Mouse (Mus musculus): Measurements from ENCODE around the gene Neto2.

Gene Neto2

DNA sequence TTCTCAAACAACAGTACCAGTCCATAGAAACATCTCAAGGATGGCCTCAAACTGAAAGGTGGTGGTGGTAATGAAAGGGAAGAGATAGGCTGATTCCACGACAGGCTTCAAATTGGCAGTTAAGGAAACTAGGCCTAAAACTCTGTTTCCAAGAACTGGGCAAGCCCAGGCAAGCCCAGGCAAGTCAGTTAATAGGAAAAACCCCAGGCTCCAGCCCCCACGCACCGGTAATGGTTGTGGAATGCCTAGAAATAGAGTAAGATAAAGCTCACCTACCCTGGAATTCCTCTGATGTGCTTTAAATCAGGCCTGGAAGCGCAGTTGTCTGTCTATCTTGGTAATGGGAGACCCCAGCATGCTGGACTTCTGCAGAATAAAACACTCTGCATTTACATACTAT, 98.0 kb downstream of the Neto2 start:
- no peak for DNase-seq (ENCODE audit: low spot score in 2 of 2)

DNA sequence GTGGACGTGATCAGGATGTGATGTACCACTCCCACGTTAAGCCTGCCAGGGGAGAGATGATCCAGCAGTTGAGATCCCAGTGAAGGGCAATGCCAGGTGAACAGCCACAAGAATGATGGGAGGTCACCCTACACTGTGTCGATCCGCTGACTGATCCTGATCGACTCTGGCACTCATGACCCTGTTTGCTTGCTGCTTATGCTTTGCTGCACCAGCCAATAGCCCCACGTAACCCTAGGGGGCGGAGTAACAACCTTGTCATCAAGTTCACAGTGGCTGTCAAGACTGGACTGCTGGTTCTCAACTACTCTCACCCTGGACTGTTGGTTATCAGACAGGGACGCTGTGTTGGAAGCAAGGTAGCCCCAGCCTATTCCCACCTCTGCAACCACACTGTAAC, 99.0 kb downstream of the Neto2 start:
- no peak for DNase-seq (ENCODE audit: low spot score in 2 of 2)

DNA sequence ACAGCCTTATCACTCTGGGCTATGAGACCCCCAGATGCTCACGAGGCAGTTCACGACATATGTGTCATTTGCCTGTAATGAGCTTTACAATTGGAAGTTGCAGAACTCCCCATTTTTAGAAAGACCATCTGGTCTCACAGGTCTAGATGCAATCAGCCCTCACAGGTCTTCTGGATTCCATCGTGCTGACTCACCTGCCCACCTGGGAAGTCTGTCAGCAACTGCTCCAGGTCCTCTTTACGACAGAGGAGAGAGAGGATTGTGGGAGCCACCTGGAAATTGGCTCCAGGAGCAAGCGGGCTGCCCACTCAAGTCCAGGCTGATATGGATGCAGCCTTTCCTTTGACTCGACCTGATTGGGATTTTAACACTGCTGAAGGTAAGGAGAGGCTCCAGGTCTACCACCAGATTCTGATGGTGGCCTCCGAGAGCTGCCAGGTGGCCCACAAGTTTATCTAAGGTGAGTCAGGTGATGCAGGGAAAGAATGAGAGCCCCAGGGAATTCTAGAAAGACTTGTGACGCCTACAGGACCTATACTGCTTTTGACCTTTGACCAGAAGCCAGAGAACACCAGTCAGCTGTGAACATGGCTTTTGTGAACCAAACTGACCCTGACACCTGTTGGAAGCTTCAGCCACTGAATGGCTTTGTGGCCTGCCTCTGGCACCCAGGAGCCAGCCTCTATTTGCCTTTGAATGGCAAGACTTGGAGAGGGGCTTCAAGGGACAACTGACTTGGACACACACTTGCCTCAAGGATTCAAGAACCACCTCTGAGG, 103.1 kb downstream of the Neto2 start:
- no peak for DNase-seq (ENCODE audit: low spot score in 2 of 2)

DNA sequence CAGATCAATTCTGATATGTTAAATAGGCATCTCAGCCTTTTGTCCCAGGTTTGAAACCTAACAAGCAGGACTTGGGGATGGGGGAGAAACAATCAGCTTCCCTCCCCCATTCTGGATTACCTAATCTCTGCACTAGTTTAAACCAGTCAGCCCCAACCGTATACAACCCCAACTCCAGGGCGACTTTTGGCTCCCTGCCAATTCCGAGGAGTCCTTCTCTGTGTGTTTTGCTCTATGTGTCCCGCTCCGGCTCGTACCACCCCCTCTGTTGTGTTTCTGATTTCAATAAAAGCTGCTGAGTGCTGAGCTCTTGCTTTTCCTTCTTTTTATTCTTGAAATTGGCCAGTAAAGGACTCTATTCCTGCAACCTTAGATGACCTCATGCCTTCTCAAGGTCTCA, 105.3 kb downstream of the Neto2 start:
- DNase-seq (ENCODE audit: low spot score in 2 of 2): peak in 1 of 2 experiments; percentile 2

DNA sequence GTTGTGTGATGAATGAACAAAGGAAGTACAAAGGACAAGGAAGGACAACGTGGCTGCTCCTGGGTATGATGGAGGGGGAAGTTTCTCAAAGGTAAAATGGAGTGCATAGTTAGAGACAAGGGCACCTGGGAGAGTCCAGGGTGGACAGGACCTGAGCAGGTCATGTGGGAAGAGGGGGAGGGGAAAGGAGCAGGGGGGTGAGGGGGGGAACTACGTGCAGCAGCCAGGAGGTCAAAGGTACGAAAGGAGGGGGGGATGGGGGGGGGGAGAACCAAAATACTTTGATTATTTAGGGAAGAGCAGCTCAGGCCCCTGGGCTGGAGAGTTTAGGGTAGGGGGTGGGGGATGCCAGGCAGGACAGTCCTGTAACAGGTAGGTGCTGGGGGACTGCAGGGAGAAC, 105.7 kb downstream of the Neto2 start:
- DNase-seq (ENCODE audit: low spot score in 2 of 2): no peak

DNA sequence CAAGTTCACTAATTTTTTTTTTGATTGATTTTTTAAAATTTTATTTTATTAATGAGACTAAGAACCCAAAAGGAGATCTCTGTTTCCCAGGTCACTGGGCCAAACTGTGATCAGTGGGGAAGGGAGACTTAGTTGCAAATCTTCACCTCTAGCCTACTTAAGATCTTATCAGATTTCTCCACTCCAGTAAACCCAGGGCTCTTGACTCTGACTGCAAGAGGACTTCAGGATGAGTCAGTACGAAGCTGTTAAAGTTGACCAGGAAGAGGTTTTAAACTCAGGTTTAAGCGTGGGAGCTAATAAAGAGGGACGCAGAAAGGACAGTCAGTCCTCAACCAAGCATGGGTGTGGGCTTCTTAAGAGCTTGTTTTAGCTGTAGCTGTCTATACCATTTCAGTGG, 107.4 kb downstream of the Neto2 start:
- no peak for DNase-seq (ENCODE audit: low spot score in 2 of 2)

DNA sequence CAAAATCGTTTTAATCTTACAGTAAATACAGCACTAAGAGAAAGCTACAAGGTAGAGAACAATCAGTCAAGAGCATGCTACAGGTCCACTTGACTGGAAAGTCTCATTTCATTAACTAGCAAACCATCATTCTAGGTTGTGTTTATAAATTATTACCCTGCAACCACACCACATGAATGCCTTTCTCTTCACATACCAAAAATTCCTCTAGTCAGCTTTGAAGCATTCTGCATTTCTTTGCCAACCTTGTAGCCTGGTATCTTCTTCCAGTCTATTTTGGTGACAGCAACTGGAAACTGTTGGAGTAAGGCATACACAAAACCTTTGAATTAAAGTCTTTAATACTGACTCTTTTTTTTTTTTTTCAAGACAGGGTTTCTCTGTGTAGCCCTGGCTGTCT, 109.2 kb downstream of the Neto2 start:
- DNase-seq (ENCODE audit: low spot score in 2 of 2): peak in 1 of 2 experiments; percentile 8

DNA sequence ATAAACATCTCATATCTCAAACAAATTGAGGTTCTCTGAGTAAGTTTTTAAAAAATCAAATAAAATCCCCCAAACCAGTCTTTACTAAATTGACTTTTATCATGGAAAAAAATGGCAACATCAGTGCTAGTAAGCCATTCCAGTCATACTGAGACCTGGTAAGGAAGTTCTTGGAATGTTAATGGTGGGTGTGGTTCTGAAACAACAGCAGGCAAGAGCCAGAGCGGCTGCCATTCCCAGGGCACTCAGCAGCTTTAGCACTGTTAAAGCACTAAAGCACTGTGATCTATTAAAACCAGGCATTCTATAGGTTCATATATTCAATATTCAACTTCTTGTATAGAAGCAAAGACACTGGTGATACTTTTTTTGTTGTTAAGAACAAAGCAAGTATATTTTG, 110.5 kb downstream of the Neto2 start:
- no peak for DNase-seq (ENCODE audit: low spot score in 2 of 2)

DNA sequence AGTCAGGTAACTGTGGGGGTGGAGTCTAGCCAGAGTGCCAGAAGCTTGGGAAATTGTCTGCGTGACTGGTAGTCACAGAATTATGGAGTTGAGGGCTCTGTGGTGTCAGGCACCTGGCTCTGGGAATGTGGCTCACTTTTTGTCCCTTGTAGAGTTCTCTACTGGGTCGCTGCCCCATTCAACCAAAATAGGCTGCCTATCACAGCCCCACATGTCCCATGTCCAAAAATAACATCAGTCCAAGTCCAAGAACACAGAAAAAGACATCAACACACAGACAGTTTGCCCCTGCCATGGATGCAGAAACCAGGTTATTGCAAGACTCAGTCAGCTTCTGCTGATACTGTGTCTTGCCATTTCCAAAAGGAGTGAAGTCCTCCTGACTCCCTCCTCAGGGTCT, 112.1 kb downstream of the Neto2 start:
- DNase-seq (ENCODE audit: low spot score in 2 of 2): peak; percentile 31 to 32
